Mouse (Mus musculus) kidney, postnatal 14 days (tissue): ENCODE results near the gene Adnp.

ENCODE experiments used
- DNase-seq: peaks from one replicate; pipeline ENCODE4 v3.0.0; 2022; ENCODE audit warnings: mixed read lengths

Gene Adnp

GRCm38 (mm10) chr2:168156361-168156760 is 50.6 kb downstream of the Adnp start:
- DNase-seq = no peak

- DNase-seq = peak; percentile 42
These were observed 51.2 kb downstream of the Adnp start for GRCm38 (mm10) chr2:168155666-168156065.

DNA sequence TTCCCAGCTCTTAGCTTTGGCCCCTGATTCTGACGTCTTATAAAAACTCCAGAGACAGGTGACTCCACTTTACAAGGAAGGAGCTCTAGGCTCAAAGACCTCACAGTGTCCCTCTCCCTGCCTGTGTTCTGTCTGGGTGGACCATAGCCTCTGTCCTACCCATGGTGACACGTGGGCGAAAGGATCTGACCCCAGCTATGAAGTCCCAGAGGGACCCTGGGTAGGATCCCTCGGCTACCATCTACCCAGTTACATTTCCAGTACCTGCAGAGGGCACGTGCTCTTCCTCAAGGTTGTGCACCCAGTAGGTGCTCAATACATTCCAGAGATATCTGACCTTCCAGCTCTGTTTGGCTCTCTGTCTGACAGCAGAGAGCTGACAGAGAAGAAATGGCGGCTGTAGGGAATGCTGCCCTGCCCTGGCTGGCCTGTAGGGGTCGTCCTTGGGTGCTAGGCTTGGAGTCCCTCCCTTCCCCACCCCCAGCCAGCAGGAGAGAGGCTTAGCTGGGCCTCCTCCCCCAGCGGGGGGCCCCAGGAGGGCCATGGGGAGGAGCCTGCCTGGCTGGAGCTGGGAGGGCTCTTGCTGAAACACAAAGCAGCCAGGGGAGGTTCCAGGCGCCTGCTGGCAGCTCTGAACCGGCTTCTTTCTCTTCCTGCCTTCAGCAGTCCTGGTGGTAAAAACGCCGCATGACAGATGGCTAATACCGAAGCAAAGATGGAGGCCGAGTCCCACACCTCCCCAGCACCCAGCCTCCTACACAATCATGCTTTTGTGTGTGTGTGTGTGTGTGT is 52.6 kb downstream of the Adnp start:
- peak; percentile 92 for DNase-seq

- no peak for DNase-seq
These were observed 57.7 kb downstream of the Adnp start for GRCm38 (mm10) chr2:168149241-168149640.

- DNase-seq = peak; percentile 86
These were observed 59.0 kb downstream of the Adnp start for GRCm38 (mm10) chr2:168147722-168148432.

- DNase-seq = no peak
These were observed 61.5 kb downstream of the Adnp start for GRCm38 (mm10) chr2:168145437-168145836.

GRCm38 (mm10) chr2:168143794-168144193 is 63.1 kb downstream of the Adnp start:
- DNase-seq = no peak

GRCm38 (mm10) chr2:168137161-168137560 is 69.8 kb downstream of the Adnp start:
- DNase-seq = no peak
